Mouse (Mus musculus) Patski (cell line): ENCODE results near the gene Bloc1s2. TPM values are rescaled to one million over a fixed set of nuclear protein-coding genes. Genes with fewer than 3 reads are reported as not detected.

Experiments used
- ATAC-seq: fragments of 100-300 bp; one replicate; pipeline ENCODE4 v1.8.0; 2021
- CTCF ChIA-PET: fragments of 350-600 bp; sonication (Branson Sonifier 250); formaldehyde crosslinking; loops from one replicate; lab custom pipeline; 2022; ENCODE audit warnings: inconsistent platforms; lab: Charles Lee
- POLR2A ChIA-PET: fragments of 350-600 bp; sonication (Branson Sonifier 250); formaldehyde crosslinking; loops from one replicate; lab custom pipeline; 2022; ENCODE audit warnings: antibody characterized with exemption, inconsistent platforms; lab: Charles Lee
- DNase-seq: peaks from one replicate; pipeline ENCODE4 v3.0.0-alpha.2; 2011; ENCODE audit warnings: low read depth, low spot score
- H3K27me3 ChIP-seq: fragments of 371-371 bp; one replicate; pipeline ENCODE4 v1.5.1; 2021
- CTCF ChIP-seq: fragments of 100-300 bp; IDR thresholded peaks from one replicate; pipeline ENCODE4 v1.5.1; 2021
- in situ Hi-C: fragments of 300-500 bp; cut with MboI; formaldehyde crosslinking; loops from 3 replicates; pipeline ENCODE4 v1.11.1; 2018; ENCODE audit warnings: low pct_unique_long_range_greater_than_20kb, mixed read lengths
- polyA plus RNA-seq: library from polyadenylated mRNA; unstranded; gene quantifications from one replicate; pipeline ENCODE4 v1.2.3, GENCODE M21; 2021

Gene Bloc1s2
- polyA plus RNA-seq, 1 experiment from 2014 or later = 71.1 TPM

DNA sequence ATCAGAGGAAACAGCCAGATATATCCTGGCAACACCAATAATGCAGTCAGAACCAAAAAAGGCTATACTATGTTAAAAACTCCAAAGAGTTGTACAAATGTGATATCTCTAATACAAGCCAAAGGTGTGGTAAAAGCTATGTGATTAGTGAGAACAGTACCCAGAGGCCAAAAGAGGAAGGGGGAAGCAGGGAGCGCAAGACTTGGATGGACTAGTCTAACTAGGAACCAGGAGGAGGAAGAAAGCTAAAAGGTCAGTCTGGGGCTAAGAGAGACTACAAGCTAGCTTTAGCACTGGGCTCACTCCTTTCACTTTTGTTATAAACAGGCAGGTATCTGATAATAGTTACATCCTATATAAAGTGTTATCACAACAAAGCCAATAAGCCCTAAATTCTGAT is 41.9 kb downstream of the Bloc1s2 start:
- DNase-seq (no peak), ATAC-seq (no peak)
- POLR2A ChIA-PET = no interaction called here
- H3K27me3 ChIP-seq = no peaks in the 10 kb centered on the region
- in situ Hi-C loops = no loop called here
- CTCF ChIA-PET = interaction anchor here (1.0 to 3.3 kb wide), 3 partner anchors 8 to 16 kb away, joined by 3 to 8 read pairs (median 7); no protein-coding TSS in a partner anchor
- no peak for TF ChIP-seq CTCF

DNA sequence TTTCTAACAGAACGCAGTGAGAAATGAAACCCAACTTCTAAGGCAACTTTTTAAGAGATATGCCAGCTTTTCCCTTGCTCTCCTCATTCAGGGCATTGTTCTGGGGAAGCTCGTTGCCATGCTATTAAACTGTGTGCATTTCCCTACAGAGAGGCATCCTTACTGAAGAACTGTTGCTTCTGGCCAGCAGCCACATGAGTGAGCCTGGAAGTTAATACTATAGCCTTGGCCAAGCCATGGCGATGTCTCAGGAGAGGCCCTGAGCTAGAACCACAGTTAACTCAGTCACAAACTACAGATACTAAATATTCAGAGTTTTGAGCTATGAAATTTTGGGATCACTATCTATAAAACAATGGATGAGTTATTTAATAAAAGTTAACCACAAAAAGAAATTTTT is 43.2 kb downstream of the Bloc1s2 start:
- TF ChIP-seq CTCF = no peak
- H3K27me3 ChIP-seq = no peaks in the 10 kb centered on the region
- ChIA-PET CTCF (interaction anchor here (0.9 to 3.3 kb wide), 2 partner anchors 9 to 14 kb away, joined by 3 to 8 read pairs; no protein-coding TSS in a partner anchor), POLR2A (interaction anchor here (1.4 kb wide), 1 partner anchor 11 kb away, joined by 6 read pairs; no protein-coding TSS in a partner anchor)
- DNase-seq = no peak
- in situ Hi-C loops = no loop called here
- no peak for ATAC-seq

DNA sequence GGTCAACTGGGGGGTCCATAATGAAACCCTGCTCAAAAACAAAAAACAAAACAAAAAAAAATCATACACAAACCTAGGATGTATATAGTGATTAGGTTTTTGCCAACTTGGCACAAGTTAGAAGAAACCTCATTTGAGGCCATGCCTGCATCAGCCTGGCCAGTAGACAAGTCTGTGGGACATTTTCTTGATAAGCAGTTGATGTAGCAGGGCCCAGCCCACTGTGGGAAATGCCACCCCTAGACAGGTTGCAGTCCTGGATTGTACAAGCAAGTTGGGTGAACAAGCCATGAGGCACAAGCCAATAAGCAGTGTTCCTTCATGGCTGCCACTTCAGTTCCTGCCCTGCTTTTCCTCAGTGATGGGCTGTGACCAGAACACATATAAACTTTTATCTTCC is 45.4 kb downstream of the Bloc1s2 start:
- POLR2A ChIA-PET = no interaction called here
- H3K27me3 ChIP-seq = no peaks in the 10 kb centered on the region
- DNase-seq = no peak
- CTCF ChIA-PET = no interaction called here
- in situ Hi-C loops = no loop called here
- no peak for ATAC-seq
- TF ChIP-seq CTCF = no peak

Other genes with a start within 250 kb of the Bloc1s2 start
- 16.3 TPM for gene Dnmbp, start 206.3 kb downstream of the Bloc1s2 start, polyA plus RNA-seq
- gene Cpn1, start 159.9 kb downstream of the Bloc1s2 start, polyA plus RNA-seq = 0.30 TPM
- 0.58 TPM for gene Cyp2c23, start 117.2 kb downstream of the Bloc1s2 start, polyA plus RNA-seq
- gene Erlin1, start 76.7 kb downstream of the Bloc1s2 start, polyA plus RNA-seq = 32.6 TPM
- 62.1 TPM for gene Chuk, start 39.0 kb downstream of the Bloc1s2 start, polyA plus RNA-seq
- gene Cwf19l1, start 10.6 kb downstream of the Bloc1s2 start, polyA plus RNA-seq = 21.9 TPM
- gene Pkd2l1, start 46.0 kb upstream of the Bloc1s2 start, polyA plus RNA-seq = 0.03 TPM
- 0.05 TPM for gene Scd3, start 56.8 kb upstream of the Bloc1s2 start, polyA plus RNA-seq
- 152 TPM for gene Scd2, start 147.2 kb upstream of the Bloc1s2 start, polyA plus RNA-seq
- gene Scd4, start 186.6 kb upstream of the Bloc1s2 start, polyA plus RNA-seq = 0.09 TPM